Mouse (Mus musculus): Measurements from ENCODE around the gene Ccdc83.

Gene Ccdc83

DNA sequence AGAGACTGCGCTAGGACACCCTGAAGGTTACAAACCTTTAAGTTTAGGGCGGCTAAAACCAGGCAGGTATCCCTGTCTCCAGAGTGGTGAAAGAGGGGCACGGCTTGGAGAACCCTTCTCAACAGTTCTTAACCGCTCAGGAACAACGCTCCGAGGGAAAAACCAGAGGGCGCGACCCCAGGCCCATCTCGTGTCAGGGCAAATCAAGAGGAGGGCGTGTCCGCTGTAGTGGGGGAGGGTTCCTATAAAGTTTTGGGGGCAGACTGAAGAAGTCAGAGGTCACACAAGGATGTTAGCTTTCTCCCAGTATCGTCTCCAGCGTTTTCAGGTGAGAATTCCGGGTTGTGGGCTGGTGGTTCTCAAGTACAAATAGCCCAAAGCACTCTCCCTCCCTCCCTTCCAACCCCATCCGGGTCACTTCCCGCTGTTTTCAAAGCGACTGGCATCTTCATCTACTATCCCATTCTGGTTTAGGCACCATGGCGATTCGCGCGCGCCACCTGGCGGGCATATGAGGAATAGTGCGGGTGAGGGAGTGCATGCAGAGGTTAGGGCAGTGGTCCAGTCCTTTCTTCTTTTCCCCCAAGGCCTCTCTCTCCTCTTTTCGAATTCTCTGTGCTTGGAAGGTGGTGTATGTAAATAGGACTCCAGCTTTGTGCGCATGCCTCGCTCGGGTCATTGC lies at the start of gene Ccdc83:
Gene Ccdc83, minus strand, starts transcription at position 489 of the 682 bp plus-strand sequence.
- no peak for DNase-seq (ENCODE audit: extremely low read depth, low read depth, low spot score)

DNA sequence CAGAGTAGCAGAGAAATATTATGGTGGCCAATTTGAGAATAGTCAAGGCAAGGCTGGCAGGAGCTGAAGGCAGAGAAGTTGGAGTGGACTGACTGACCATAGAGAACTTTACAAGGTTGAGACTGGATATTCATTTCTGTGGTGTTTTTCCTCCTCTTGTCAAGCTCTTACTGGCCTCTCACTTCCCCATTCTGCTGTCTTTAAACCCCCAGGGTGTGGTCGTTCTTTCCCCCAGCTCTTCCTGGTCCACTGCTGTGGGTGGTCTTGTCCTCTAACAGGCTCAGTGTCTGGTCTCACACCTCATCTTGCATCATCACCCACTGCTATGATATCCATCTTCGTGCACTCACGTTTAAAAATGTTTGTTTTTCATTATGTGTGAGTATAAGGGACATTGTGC lies 47.8 kb upstream of the Ccdc83 start:
- no peak for DNase-seq (ENCODE audit: extremely low read depth, low read depth, low spot score)

DNA sequence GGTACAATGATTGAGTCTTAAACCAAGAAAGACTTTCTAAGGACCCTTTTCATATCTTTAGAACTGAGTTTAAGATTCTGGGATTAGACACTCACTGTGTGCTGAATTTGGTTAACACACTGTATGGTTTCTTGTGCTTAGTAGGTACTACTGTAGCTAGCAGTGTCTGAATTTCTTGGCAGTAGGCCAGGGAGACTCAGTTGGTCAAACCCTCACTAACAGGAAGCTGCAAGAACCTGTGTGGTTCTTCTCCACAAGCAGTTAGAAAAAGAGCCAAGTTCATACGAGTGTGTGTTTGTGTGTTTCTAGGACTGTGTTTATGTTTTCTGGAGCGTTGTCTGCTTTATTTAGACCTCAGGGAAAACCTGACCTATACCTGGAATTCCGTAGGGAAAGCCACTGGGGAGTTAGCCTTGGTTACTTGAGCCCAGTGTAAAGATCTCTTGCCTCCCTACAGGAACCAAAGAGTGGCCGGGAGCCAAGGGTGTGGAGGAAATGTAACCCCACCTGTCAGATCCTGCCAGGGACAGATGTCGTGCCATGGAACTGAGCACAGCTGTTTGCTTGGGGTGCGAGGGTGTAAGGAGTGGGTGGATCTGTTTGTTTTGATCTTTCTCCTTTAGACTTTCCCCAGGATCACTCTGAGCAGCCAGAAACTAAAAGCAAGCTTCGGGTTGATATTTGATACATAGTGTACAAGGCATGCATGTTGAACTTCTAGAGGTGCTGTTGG lies 46.7 kb upstream of the Ccdc83 start:
- DNase-seq (ENCODE audit: extremely low read depth, low read depth, low spot score) = no peak

DNA sequence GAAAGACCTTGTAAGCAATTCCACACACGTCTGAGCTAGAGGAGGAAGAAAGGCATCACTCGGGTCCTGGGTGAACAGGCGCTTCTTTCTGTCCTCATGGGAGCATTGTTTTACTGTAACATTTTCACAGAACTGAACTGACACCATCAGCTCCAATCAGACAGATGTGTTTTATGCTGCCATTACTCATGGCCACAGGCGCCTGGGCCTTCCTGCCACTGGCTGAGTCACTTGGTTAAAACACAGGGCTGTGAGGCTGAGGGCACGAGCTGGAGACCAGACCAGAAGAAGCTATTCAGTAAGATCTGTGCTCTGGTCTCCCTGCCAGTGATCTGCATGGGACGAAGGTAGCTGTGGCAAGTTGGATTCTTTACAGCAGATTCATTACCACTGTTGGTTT lies 42.4 kb upstream of the Ccdc83 start:
- no peak for DNase-seq (ENCODE audit: extremely low read depth, low read depth, low spot score)

DNA sequence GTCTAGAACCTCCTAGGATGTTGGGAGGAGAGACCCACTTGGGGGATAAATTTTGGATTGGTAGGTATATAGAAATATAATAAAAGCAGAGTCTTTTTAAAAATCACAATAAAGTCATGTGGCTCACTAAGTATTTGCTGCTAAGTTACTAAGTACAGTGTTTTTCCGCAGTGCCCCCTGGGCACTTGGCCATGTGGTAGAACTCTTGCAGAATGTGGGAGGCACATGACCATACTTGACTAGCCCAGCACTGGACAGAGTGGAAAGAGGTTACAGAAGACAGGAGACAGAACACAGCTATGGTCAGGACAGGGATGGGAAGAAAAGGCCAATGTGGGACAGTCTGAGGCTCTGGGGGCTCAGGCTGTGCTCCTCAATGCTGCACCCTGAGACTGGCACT lies 41.4 kb upstream of the Ccdc83 start:
- DNase-seq (ENCODE audit: extremely low read depth, low read depth, low spot score) = no peak

DNA sequence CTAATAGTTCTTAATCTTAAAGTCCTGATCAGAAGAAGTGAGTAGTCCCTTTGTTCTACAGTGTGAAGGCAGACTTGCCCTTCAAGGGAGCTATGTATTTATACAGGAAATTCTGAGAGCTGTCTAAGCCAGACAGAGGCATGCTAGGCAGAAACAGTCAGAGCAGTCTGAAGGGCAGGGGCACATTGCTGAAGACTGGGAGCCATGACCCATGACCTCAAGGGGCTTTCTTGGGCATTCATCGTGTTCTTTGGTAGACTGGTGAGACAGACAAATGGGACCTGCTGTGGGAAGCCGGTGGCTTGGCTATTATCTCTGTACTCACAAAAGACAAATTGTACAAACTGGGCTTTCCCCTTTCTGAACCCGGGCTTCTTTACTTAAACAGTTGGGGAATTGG lies 40.5 kb upstream of the Ccdc83 start:
- DNase-seq (ENCODE audit: extremely low read depth, low read depth, low spot score) = no peak

DNA sequence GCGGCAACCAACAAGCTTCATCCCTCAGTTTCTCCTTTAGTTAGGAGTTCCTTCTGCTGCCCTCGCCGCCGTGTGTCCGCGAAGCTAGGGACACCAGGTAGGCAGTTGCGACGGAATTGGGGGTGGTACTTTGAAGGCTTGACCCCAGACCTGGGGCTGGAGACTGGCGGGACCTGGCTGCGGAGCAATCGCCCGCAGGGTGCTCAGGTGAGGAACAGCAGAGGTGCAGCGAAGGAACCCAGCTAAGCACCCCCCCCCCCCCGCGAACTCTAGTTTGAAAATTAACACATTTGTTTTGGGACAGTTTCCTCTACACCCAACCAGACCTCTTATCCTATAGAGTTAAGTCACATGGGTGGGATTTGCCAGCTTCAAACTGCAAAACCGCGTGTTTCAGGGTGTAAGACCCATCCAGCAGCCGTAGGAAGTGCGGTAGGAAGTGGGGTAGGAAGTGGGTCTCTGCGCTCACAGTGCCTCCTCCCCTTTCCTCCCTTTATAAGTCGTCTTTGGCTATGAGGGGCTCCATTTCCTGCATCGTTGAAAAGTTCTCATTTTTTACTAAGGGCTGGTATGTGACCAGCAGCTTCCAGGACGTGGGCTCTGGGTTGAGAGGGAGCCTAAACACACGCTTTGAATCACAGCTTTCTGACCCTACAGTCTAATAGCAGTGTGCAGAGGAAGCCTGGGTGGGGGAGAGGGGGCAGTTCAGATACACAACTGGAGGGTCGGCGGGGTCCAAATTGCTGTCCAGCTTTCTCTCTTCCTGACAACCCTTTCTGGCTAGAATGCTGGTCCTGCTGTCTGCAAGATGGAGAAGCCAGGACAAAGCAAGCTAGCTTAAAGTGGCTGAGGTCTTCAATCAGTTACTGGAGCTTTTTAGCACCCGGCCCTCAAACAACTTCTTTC lies 37.3 kb upstream of the Ccdc83 start:
- no peak for DNase-seq (ENCODE audit: extremely low read depth, low read depth, low spot score)

DNA sequence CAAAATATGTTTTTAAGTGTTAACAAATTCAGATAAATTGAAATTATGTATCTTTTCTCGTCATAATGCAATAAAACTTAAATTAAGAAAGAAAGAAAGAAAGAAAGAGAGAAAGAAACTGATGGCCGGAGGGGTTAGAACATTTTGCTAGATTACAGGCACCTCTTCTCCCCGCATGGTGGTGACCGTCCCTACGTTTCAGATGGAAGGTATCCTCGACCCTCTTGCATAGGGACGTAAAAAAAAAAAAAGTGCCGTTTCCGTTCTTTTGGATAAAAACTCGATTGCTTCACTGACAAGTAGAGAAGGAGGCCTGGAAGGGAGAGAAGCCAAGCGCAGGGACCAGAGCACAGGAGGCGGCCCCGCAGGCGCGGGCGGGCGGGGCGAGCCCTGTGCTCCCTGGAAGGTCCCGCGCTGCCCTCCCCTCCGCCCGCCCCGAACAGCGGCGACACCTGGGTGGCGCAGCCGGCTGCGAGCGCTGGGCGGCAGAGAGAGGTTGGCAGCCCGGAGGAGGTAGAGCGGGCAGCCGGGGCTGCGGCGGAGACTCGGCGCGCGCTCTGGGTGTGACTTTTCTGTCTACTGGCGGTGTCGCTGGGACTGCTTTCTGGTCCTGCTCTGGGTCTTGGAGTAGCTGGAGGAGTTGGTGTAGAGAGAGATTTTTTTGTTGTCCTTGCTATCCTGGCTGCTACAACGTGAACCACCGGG lies 36.5 kb upstream of the Ccdc83 start, which contains the start of gene Sytl2:
Gene Sytl2, plus strand, starts transcription at position 311 of the 705 bp plus-strand sequence.
- no peak for DNase-seq (ENCODE audit: extremely low read depth, low read depth, low spot score)

DNA sequence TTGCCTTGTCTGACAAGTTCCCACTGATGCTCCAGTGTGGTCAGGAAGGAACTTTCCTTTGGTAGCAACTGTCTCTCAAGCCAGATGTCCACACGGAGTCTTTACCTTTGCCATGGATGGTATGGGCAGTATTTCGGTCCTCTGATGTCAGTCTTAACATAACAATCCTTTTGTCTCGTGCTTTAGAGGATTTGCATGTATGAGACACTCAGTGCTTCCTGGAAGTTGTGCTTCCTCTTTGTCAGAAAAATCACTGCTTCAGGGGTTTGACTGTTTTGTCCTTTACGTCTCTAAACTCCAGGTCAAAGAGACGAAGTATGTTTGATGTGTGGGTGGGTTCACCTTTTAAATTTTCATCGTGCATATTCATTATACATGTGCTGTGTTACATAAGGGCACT lies 26.3 kb upstream of the Ccdc83 start:
- DNase-seq (ENCODE audit: extremely low read depth, low read depth, low spot score) = no peak

DNA sequence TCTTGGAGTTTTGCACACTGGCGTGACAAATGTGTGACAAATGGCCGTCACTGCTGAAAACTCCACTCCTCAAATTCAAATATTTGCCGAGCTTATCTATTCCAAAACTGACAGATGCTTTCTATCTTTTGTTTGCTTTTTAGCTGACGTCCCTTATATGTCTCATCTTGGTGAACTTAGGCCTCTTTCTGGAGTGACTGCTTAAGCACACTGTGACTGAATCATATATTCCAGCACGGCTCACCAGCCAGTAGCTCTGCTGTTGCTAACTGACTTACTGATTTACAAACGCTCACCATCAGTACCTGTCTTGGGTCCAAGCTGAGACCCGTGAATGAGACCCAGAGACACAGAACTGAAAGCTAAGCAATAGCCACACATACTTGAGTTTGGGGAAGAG lies 19.2 kb upstream of the Ccdc83 start:
- DNase-seq (ENCODE audit: extremely low read depth, low read depth, low spot score) = no peak

DNA sequence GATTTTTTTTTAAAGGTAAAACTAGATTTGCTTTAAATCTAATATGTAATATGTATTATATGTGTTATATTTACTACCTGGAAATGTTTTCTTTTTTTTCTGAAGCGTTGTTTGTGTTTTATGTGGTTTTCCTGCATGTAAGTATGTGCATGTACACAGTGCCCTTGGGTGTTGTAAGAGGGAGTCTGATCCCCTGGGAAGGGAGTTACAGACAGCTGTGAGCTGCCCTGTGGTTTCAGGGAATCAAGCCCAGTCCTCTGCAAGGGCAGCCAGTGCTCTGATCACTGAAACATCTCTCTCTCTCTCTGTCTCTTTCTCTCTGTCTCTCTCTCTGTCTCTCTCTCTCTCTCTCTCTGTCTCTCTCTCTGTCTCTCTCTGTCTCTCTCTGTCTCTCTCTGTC lies 17.2 kb upstream of the Ccdc83 start:
- no peak for DNase-seq (ENCODE audit: extremely low read depth, low read depth, low spot score)

DNA sequence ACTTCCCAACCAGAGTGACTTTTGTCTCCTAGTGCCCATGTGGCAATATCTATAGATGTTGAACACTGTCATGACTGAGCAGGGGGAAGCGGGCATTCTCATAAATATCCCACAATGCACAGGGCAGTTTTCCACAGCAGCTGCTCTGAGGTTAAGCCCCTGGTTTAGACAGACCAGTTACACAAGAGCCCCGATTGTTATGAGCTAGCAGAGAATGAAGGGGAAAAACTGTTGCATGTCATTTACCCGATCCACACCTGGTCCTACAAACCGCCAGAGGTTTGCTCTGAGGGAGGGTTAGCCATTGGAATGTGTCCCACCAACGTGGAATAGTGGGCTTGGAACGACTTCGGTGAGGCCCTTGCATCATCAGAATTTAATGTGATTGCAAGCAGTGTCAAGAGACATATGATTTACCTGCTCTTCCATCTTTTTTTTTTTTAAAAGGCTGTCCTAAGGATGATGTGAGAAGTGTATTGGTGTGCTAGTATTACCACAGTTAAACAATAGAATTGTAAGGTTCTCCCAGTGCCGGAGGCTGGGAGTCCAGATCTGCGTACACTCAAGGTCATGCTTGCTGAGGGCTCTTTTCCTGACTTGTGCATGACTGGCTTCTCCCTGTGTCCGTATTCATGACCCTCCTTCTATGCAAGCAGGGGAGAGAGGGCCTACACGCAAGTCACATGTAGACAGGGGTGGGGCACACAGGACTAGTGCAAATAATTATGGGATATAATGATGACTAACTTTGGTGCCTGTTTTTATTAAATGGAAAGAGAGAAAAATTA lies 16.4 kb upstream of the Ccdc83 start:
- DNase-seq (ENCODE audit: extremely low read depth, low read depth, low spot score) = no peak

DNA sequence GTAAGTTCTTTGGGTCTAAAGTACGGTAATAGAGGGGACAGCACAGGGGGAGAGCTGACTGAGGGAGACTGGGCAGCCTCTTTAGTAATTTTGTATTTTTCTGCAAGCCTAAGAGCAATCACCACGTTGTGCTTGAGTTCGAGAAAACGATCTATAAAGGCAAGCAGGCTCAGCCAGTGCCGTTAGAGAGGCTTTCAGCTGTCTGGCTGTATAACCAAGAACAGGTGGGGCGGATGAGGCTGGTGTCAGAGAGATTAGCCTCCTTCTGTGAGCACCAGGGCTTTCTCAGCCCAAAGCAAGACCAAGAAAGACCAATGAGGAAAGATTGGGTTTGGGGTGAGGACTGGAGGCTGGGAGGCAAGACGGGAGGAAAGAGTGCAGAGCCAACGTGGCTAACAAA lies 15.3 kb upstream of the Ccdc83 start:
- DNase-seq (ENCODE audit: extremely low read depth, low read depth, low spot score) = no peak

DNA sequence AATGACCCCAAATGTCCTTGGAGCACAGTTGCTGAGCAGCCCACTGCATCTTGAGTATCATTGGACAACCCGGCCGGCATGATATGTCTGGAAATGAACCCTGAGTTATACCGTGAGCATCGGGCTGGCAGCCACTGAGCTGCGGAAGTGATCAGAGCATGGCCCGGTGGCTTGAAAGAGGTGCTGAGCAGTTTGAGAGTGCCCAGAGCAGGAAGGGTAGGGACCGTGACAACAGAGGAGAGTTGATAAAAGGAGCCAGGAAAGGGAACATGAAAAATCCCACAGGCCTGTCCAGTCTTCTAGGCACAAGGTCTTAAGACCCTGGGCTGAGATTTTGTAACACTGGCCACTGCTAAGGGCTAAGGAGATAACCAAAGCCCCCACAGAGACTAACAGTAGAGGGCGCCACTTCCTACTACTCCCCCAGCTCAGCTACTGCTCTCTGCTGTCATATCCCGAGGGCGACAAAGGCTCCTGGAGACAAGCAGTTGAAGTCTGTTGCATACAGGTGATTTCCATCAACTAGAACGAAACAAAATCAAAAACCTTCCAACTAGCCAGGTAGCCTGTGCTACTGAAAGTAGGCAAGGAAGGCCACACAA lies 14.8 kb upstream of the Ccdc83 start:
- no peak for DNase-seq (ENCODE audit: extremely low read depth, low read depth, low spot score)

DNA sequence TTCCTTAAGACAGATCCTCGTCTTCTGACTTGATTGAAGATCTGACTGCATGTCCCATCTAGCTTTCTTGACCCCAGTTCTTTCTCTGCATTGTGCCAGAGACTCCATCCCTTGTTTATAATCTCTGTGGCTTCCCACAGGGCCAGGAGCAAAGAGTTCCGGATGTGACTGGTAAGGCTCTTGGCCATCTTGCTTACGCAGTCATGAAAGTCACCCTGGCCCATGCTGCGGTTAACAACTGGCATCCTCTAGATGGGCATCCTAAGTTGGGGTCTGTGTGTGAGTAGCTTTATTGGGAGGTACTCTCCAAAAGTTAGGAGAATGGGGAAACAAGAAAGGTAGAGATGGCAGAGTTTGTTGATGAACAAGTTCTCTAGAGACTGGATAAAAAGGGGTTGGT lies 13.6 kb upstream of the Ccdc83 start:
- no peak for DNase-seq (ENCODE audit: extremely low read depth, low read depth, low spot score)

DNA sequence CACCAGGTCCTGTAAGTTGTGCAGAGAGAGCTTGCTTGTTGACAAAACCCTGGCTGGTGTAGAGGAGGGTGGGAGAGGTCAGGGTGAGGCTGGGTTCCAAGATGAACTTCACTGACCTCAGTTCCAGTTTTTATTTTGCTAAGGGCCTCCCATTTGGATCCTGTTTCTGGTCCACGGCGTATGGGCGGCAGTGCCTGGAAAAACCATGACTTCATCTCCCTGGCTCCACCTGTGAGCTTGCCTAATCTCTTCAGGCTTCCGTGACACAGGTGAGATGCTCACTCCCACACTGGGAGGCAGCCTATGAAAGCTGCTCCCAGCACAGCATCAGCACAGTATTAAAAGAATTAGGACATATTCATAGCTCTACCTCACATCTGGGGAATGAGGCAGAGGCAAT lies 12.2 kb upstream of the Ccdc83 start:
- no peak for DNase-seq (ENCODE audit: extremely low read depth, low read depth, low spot score)

DNA sequence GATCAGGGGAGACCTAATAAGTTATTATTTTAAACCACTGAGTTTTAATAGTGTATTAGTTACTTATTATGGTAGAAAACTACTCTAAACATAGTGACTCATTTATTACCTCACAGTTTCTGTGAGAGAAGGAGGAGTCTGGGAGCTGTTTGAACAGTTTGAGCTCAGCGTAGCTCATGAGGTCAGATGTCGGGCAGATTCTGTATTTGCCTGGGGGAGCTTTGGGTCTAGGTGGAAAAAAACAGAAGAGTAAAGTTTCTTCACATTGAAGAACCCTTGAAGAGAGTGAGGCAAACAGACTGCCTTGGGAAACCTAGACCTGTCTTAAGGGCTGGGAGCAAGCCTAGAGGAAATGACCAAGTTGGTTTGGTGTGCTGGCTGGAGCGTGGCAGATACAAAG lies 11.7 kb upstream of the Ccdc83 start:
- DNase-seq (ENCODE audit: extremely low read depth, low read depth, low spot score) = no peak

DNA sequence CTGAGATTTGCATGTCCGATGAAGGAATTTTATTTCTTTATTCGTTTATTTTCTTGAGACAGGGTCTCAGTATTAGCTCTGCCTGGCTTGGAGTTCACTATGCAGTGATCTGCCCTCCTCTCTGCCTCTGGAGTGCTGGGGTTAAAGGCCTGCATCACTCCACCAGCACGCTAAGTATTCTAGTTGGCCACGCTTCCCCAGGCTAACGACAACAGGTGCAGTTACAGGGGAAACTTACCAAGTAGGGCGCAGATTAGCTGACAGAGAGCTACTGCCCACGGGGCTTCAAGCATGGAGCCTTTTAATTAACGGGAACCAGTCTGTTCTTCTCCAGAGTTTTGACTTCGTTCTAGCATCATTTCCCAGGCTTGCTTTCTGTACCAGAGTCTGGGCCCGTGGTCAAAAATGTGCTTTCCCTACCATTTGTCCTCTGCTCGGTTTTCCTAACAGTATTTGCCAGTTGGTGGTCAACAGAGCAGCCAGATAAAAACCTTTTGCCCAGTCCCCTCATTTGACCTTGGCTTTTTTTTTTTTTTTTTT lies 9.1 kb upstream of the Ccdc83 start:
- no peak for DNase-seq (ENCODE audit: extremely low read depth, low read depth, low spot score)

DNA sequence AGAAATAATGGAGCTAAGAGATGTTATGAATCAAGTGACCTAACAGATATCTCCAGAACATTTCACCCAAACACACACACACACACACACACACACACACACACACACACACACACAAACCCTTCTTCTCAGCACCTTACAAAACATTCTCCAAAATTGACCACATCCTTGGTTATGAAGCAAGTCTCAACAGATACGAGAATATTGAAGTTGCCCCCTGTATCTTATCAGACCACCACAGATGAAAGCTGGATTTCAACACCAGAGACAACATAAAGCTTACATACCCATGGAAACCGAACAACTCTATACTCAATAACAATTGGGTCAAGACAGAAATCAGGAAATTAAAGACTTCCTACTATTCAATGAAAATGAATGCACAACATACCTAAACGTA lies 4.6 kb upstream of the Ccdc83 start:
- no peak for DNase-seq (ENCODE audit: extremely low read depth, low read depth, low spot score)
